In the genomic region with DNA sequence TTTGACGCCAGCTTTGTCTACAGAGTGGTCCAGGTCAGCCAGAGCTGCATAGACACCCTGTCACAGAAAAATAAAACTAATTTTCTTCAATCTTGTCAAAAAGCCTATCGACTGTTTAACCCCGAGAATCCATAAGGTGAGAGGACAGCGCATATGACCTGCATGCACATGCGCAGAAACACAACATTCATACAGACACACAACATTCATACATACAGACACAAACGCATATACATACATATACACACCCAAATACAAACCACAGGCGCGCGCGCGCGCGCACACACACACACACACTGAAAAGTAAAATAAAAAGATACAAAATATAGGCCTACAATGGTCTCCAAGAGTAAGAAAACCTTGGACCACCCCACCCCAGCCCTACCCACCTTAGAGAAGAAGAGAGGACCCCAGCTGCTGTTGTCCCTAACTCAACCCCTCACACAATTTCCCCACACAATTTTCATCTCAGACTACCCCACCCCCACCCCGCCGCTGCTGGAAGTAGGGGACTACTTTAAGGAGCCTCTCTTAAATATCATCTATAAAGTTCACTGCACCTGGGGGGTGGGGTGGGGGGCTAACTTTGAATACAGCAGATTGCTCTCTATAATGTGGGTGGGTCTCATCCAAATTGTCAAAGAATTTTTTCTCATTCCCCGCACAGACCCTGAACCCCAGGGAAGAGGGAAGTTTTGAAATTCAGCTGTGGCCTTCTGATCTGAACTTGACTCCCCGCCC, we compare ENCODE assay signal across 10 mouse cellular contexts. TPM values are rescaled to one million over a fixed set of nuclear protein-coding genes. Genes with fewer than 3 reads are reported as not detected.
DNase-seq lines count a peak whose midpoint lies in the region; ATAC-seq and TF ChIP-seq lines count a peak whose summit lies in the region.
"Had no signal": no experiment of that assay in that cellular context is flagged by ENCODE, and none has a peak within 500 bp of the region (broad histone marks: within the 10 kb centered on the region; RNA-seq: fewer than 3 reads in every experiment).

No protein-coding gene starts in this region.

- H3ac ChIP-seq in myocyte (ENCODE audit: control insufficient read depth, insufficient read length) = no peak overlapping the region

- H3K9ac ChIP-seq in kidney, postnatal 0 days (ENCODE audit: low read depth, low read length) = no peak overlapping the region
- H3K9ac ChIP-seq in hindbrain, embryonic 14.5 days = no peak overlapping the region

- no peaks in the 10 kb centered on the region for H3K79me2 ChIP-seq in myocyte (ENCODE audit: control insufficient read depth, insufficient read depth)

- TF ChIP-seq CTCF in kidney, postnatal 0 days (IDR thresholded peaks at IDR 0.05; ENCODE audit: low read depth) = no peak
- TF ChIP-seq CTCF in kidney, adult 2 months (conservative IDR thresholded peaks at IDR 0.05; ENCODE audit: insufficient read depth, insufficient read length, low read depth, low read length) = no peak

- peak; percentile 43 for DNase-seq in CD4-positive, CD25-positive, alpha-beta regulatory T cell, adult 2 months (ENCODE audit: low read depth, low spot score)
- DNase-seq in kidney, postnatal 0 days (ENCODE audit: low spot score) = no peak
- no peak for DNase-seq in kidney, adult 2 months
- no peak for DNase-seq in hindbrain, embryonic 14.5 days (ENCODE audit: low spot score)
- no peak for DNase-seq in left cerebral cortex, adult 18-20 months (ENCODE audit: low spot score in 2 of 2)
- DNase-seq: layer of hippocampus, adult 9-11 months; thymus, postnatal 25 days had no signal

- no peak overlapping the region for H3K4me3 ChIP-seq in kidney, postnatal 0 days (replicated peaks; ENCODE audit: low read depth, low read length)
- H3K4me3 ChIP-seq in kidney, adult 2 months (ENCODE audit: insufficient read depth, low read depth, low read length) = no peak overlapping the region
- no peak overlapping the region for H3K4me3 ChIP-seq in hindbrain, embryonic 14.5 days (replicated peaks; ENCODE audit: low read length)
- peak overlapping the region; percentile 22 for H3K4me3 ChIP-seq in myocyte

- H3K27ac ChIP-seq in kidney, postnatal 0 days = peak overlapping the region; percentile 57; the same call in 1 of the 2 replicates
- no peak overlapping the region for H3K27ac ChIP-seq in kidney, adult 2 months (ENCODE audit: insufficient read depth, low read depth, low read length)
- H3K27ac ChIP-seq in hindbrain, embryonic 14.5 days = peak overlapping the region; percentile 23; the same call in 1 of the 2 replicates

- H3K9me3 ChIP-seq in kidney, postnatal 0 days (replicated peaks; ENCODE audit: low read length) = no peaks in the 10 kb centered on the region
- no peaks in the 10 kb centered on the region for H3K9me3 ChIP-seq in hindbrain, embryonic 14.5 days (ENCODE audit: control insufficient read depth, low read length)

- no peaks in the 10 kb centered on the region for H3K36me3 ChIP-seq in kidney, postnatal 0 days (ENCODE audit: insufficient read depth, low read length)
- no peaks in the 10 kb centered on the region for H3K36me3 ChIP-seq in kidney, adult 2 months (ENCODE audit: control insufficient read depth, insufficient read depth, low read length)
- no peaks in the 10 kb centered on the region for H3K36me3 ChIP-seq in hindbrain, embryonic 14.5 days (replicated peaks; ENCODE audit: control insufficient read depth, insufficient read depth)
- no peaks in the 10 kb centered on the region for H3K36me3 ChIP-seq in myocyte (ENCODE audit: control insufficient read depth, insufficient read depth)

- WGBS in kidney, postnatal 0 days = 70% methylated on average over 17 of the region's 17 CpGs
- 84% methylated on average over 17 of the region's 17 CpGs for WGBS in kidney, adult 2 months
- 72% methylated on average over 17 of the region's 17 CpGs for WGBS in hindbrain, embryonic 14.5 days

- H3K27me3 ChIP-seq in kidney, postnatal 0 days (ENCODE audit: insufficient read depth, low read length) = no peaks in the 10 kb centered on the region
- no peaks in the 10 kb centered on the region for H3K27me3 ChIP-seq in kidney, adult 2 months (replicated peaks; ENCODE audit: control insufficient read depth, insufficient read depth, low read length)
- H3K27me3 ChIP-seq in hindbrain, embryonic 14.5 days (ENCODE audit: control insufficient read depth, insufficient read depth, low read length) = no peaks in the 10 kb centered on the region
- H3K27me3 ChIP-seq in myocyte (ENCODE audit: control insufficient read depth, insufficient read depth, insufficient read length) = no peaks in the 10 kb centered on the region

- 0 out of 2 replicates have a peak overlapping the region, but pooled peaks have one; percentile 14 for H3K4me2 ChIP-seq in kidney, postnatal 0 days (ENCODE audit: low read length)
- peak overlapping the region; percentile 60; the same call in 1 of the 2 replicates for H3K4me2 ChIP-seq in hindbrain, embryonic 14.5 days (replicated peaks)
- peak overlapping the region; percentile 67 for H3K4me2 ChIP-seq in myocyte (ENCODE audit: low read depth)

- no peak for ATAC-seq in CD4-positive, CD25-positive, alpha-beta regulatory T cell, adult 4 months
- no peak for ATAC-seq in kidney, postnatal 0 days (replicated peaks; ENCODE audit: low FRiP score, low read depth)
- no peak for ATAC-seq in hindbrain, embryonic 14.5 days (ENCODE audit: low FRiP score)
- no peak for ATAC-seq in monocyte, adult 5-6 weeks (replicated peaks; ENCODE audit: insufficient number of reproducible peaks, low FRiP score, low TSS enrichment, poor library complexity, severe bottlenecking)

- peaks cover 34% of the 10 kb centered on the region; the same call in 1 of the 2 replicates for H3K4me1 ChIP-seq in kidney, postnatal 0 days (replicated peaks; ENCODE audit: insufficient read depth, low read length)
- peaks cover 22% of the 10 kb centered on the region for H3K4me1 ChIP-seq in kidney, adult 2 months (ENCODE audit: control insufficient read depth, insufficient read depth, low read length)
- H3K4me1 ChIP-seq in hindbrain, embryonic 14.5 days (replicated peaks; ENCODE audit: control insufficient read depth, insufficient read depth, low read length) = peaks cover 34% of the 10 kb centered on the region

- TF ChIP-seq POLR2A in kidney, adult 2 months (IDR thresholded peaks at IDR 0.05; ENCODE audit: low read depth, low read length) = no peak
- no peak for TF ChIP-seq POLR2A in myocyte (IDR thresholded peaks at IDR 0.05; ENCODE audit: insufficient read length, low read depth)

TF ChIP-seq in myocyte, 11 proteins besides CTCF, POLR2A, EP300 and RAD21:
- TF ChIP-seq CEBPB (IDR thresholded peaks at IDR 0.05; ENCODE audit: insufficient read depth, poor library complexity, severe bottlenecking) (no peak), E2F4 (IDR thresholded peaks at IDR 0.05; ENCODE audit: insufficient read depth) (no peak), TCF12 (IDR thresholded peaks at IDR 0.05; ENCODE audit: insufficient read depth, poor library complexity, severe bottlenecking) (no peak)

RNA-seq across cellular contexts. Expression of gene Chd2, which starts 52.2 kb away (rescaled TPM):
- polyA plus RNA-seq in CD4-positive, CD25-positive, alpha-beta regulatory T cell, adult 4 months (2017; shearing (Covaris generic)) = 100 to 1,000 TPM; 223 to 256 TPM
- polyA plus RNA-seq in kidney, postnatal 0 days (2015; fragmentation: Nextera tagmentation; extraction: Ambion mirVana) = 41.6 and 44.1 TPM in 2 replicates
- polyA plus RNA-seq in kidney, adult 2 months (2012; rRNA removed) = 33.9 and 36.9 TPM in 2 replicates
- polyA plus RNA-seq in hindbrain, embryonic 14.5 days (2014; fragmentation: Nextera tagmentation; extraction: Ambion mirVana) = 35.6 and 42.3 TPM in 2 replicates
- 7.9 TPM for polyA plus RNA-seq in myocyte (2012; fragmentation: generic; extraction: Trizol)
- total RNA-seq in left cerebral cortex, adult 18-20 months (2021) = 10 to 100 TPM; 50.2 to 57.2 TPM
- total RNA-seq in monocyte, adult 5-6 weeks (2017) = 241 to 361 TPM (median 252 TPM) in 3 replicates

Comparison
In these comparisons a context has a peak if more than half of its experiments do, and no peak if none do; other contexts are left out.
1. H3K4me2 ChIP-seq: peak in every context shown above with its lines; median percentile 67 in myocyte; 60 in hindbrain, embryonic 14.5 days; 14 in kidney, postnatal 0 days.